Mouse (Mus musculus) lung, embryonic 15.5 days (tissue): ENCODE measurements around the gene Btn2a2. TPM values are rescaled to one million over a fixed set of nuclear protein-coding genes. Genes with fewer than 3 reads are reported as not detected.

ENCODE experiments used
- ATAC-seq: fragments of 200-750 bp; cut with Nextera tagmentation; 2 replicates; pipeline ENCODE4 v1.8.0; 2017; ENCODE audit warnings: moderate number of reproducible peaks, borderline replicate concordance; ENCODE audit not compliant: low FRiP score, low TSS enrichment; ENCODE audit errors: extremely low read depth
- H3K27ac ChIP-seq: fragments of 300-500 bp; sonication (generic); 2 replicates; pipeline ENCODE4 v1.5.1; 2015; ENCODE audit warnings: moderate library complexity, mild to moderate bottlenecking, inconsistent platforms
- H3K27me3 ChIP-seq: fragments of 300-500 bp; sonication (generic); 2 replicates; pipeline ENCODE4 v1.6.1; 2015; ENCODE audit warnings: inconsistent platforms
- H3K36me3 ChIP-seq: fragments of 300-500 bp; sonication (generic); 2 replicates; pipeline ENCODE4 v1.6.1; 2015; ENCODE audit warnings: inconsistent platforms
- H3K4me1 ChIP-seq: fragments of 300-500 bp; sonication (generic); 2 replicates; pipeline ENCODE4 v1.6.1; 2015; ENCODE audit warnings: inconsistent platforms
- H3K4me2 ChIP-seq: fragments of 300-500 bp; sonication (generic); 2 replicates; pipeline ENCODE4 v1.6.1; 2015; ENCODE audit warnings: inconsistent platforms, mild to moderate bottlenecking, moderate library complexity
- H3K4me3 ChIP-seq: fragments of 300-500 bp; sonication (generic); 2 replicates; pipeline ENCODE4 v1.5.1; 2015; ENCODE audit warnings: mild to moderate bottlenecking, inconsistent platforms
- H3K9ac ChIP-seq: fragments of 300-500 bp; sonication (generic); 2 replicates; pipeline ENCODE4 v1.6.1; 2015; ENCODE audit warnings: inconsistent platforms
- H3K9me3 ChIP-seq: fragments of 300-500 bp; sonication (generic); 2 replicates; pipeline ENCODE4 v1.6.1; 2016; ENCODE audit warnings: inconsistent platforms
- WGBS: fragments of 180-500 bp; shearing (Covaris S2); methylation state at CpG from one replicate; pipeline ENCODE4 v1.1.7; 2015; 5-methylcytosine and 5-hydroxymethylcytosine counted together
- polyA plus RNA-seq: library from polyadenylated mRNA; unstranded; fragments of >200 nt; fragmentation: Nextera tagmentation; extraction: Ambion mirVana; gene quantifications from 2 replicates; pipeline ENCODE4 v1.2.1, GENCODE M21; 2015

Btn2a2 gene
- polyA plus RNA-seq, 1 experiment from 2014 or later, result 0.16 TPM

- peak overlapping the region; percentile 59 for H3K4me2 ChIP-seq
- peak overlapping the region; percentile 94 for H3K27ac ChIP-seq
- 0 out of 2 replicates have a peak, but pooled peaks cover 3% of the 10 kb centered on the region for H3K27me3 ChIP-seq
- no peaks in the 10 kb centered on the region for H3K4me1 ChIP-seq
- WGBS, result 2% methylated on average over 9 of the region's 9 CpGs
- ATAC-seq, result no peak
- H3K9ac ChIP-seq, result peak overlapping the region; percentile 69
- H3K4me3 ChIP-seq, result peak overlapping the region; percentile 68
- H3K36me3 ChIP-seq, result no peaks in the 10 kb centered on the region
- H3K9me3 ChIP-seq, result no peaks in the 10 kb centered on the region
These were observed 34.7 kb downstream of the Btn2a2 start for GRCm38 (mm10) chr13:23453926-23454325.

GRCm38 (mm10) chr13:23453362-23453862 lies 35.2 kb downstream of the Btn2a2 start:
- peak overlapping the region; percentile 69 for H3K9ac ChIP-seq
- peak overlapping the region; percentile 59 for H3K4me2 ChIP-seq
- H3K4me3 ChIP-seq, result peak overlapping the region; percentile 68
- H3K27me3 ChIP-seq, result 0 out of 2 replicates have a peak, but pooled peaks cover 3% of the 10 kb centered on the region
- under 1% methylated on average over 25 of the region's 25 CpGs for WGBS
- no peaks in the 10 kb centered on the region for H3K36me3 ChIP-seq
- H3K4me1 ChIP-seq, result no peaks in the 10 kb centered on the region
- no peaks in the 10 kb centered on the region for H3K9me3 ChIP-seq
- peak overlapping the region; percentile 94 for H3K27ac ChIP-seq
- ATAC-seq, result peak; percentile 88

GRCm38 (mm10) chr13:23450398-23450797 lies 38.3 kb downstream of the Btn2a2 start:
- H3K4me2 ChIP-seq, result peak overlapping the region; percentile 77
- no peaks in the 10 kb centered on the region for H3K9me3 ChIP-seq
- peaks cover 6% of the 10 kb centered on the region; the same call in 1 of the 2 replicates for H3K4me1 ChIP-seq
- peak overlapping the region; percentile 44 for H3K9ac ChIP-seq
- under 1% methylated on average over 15 of the region's 15 CpGs for WGBS
- ATAC-seq, result peak; percentile 36; the same call in 1 of the 2 replicates
- no peaks in the 10 kb centered on the region for H3K36me3 ChIP-seq
- no peaks in the 10 kb centered on the region for H3K27me3 ChIP-seq
- peak overlapping the region; percentile 56 for H3K4me3 ChIP-seq
- H3K27ac ChIP-seq, result peak overlapping the region; percentile 53; the same call in 1 of the 2 replicates

- Histone ChIP-seq H3K9me3 (no peaks in the 10 kb centered on the region), H3K27me3 (no peaks in the 10 kb centered on the region), H3K4me3 (peak overlapping the region; percentile 56), H3K9ac (peak overlapping the region; percentile 44), H3K27ac (peak overlapping the region; percentile 50), H3K4me2 (peak overlapping the region; percentile 77), H3K36me3 (no peaks in the 10 kb centered on the region), H3K4me1 (peaks cover 9% of the 10 kb centered on the region)
- ATAC-seq, result no peak
- WGBS, result under 1% methylated on average over 24 of the region's 24 CpGs
These were observed 39.2 kb downstream of the Btn2a2 start for GRCm38 (mm10) chr13:23449235-23450095.

GRCm38 (mm10) chr13:23448758-23449157 lies 39.9 kb downstream of the Btn2a2 start:
- Histone ChIP-seq H3K9ac (no peak overlapping the region), H3K4me3 (peak overlapping the region; percentile 56), H3K4me1 (peaks cover 12% of the 10 kb centered on the region), H3K27ac (no peak overlapping the region), H3K4me2 (peak overlapping the region; percentile 77), H3K27me3 (no peaks in the 10 kb centered on the region), H3K9me3 (no peaks in the 10 kb centered on the region), H3K36me3 (no peaks in the 10 kb centered on the region)
- WGBS, result 50% methylated on average over 3 of the region's 3 CpGs
- ATAC-seq, result no peak

- Histone ChIP-seq H3K36me3 (no peaks in the 10 kb centered on the region), H3K9ac (peak overlapping the region; percentile 55), H3K9me3 (no peaks in the 10 kb centered on the region), H3K4me2 (peak overlapping the region; percentile 73), H3K27me3 (no peaks in the 10 kb centered on the region), H3K27ac (peak overlapping the region; percentile 99), H3K4me1 (peaks cover 12% of the 10 kb centered on the region), H3K4me3 (peak overlapping the region; percentile 83)
- peak; percentile 60; the same call in 1 of the 2 replicates for ATAC-seq
- WGBS, result 0% methylated on average over 16 of the region's 16 CpGs
These were observed 42.1 kb downstream of the Btn2a2 start for GRCm38 (mm10) chr13:23446498-23446952.

- Histone ChIP-seq H3K4me2 (peak overlapping the region; percentile 73), H3K4me1 (peaks cover 12% of the 10 kb centered on the region), H3K4me3 (peak overlapping the region; percentile 83), H3K36me3 (no peaks in the 10 kb centered on the region), H3K27me3 (no peaks in the 10 kb centered on the region), H3K9ac (peak overlapping the region; percentile 85), H3K27ac (peak overlapping the region; percentile 99), H3K9me3 (no peaks in the 10 kb centered on the region)
- ATAC-seq, result peak; percentile 90
- under 1% methylated on average over 55 of the region's 55 CpGs for WGBS
These were observed 42.9 kb downstream of the Btn2a2 start for GRCm38 (mm10) chr13:23445561-23446320.

GRCm38 (mm10) chr13:23445156-23445555 lies 43.5 kb downstream of the Btn2a2 start:
- peaks cover 12% of the 10 kb centered on the region for H3K4me1 ChIP-seq
- no peak for ATAC-seq
- H3K9me3 ChIP-seq, result no peaks in the 10 kb centered on the region
- H3K4me2 ChIP-seq, result peak overlapping the region; percentile 73
- peak overlapping the region; percentile 85 for H3K9ac ChIP-seq
- no peaks in the 10 kb centered on the region for H3K36me3 ChIP-seq
- H3K4me3 ChIP-seq, result peak overlapping the region; percentile 83
- peak overlapping the region; percentile 99 for H3K27ac ChIP-seq
- WGBS, result 4% methylated on average over 10 of the region's 10 CpGs
- no peaks in the 10 kb centered on the region for H3K27me3 ChIP-seq

- Histone ChIP-seq H3K36me3 (no peaks in the 10 kb centered on the region), H3K27ac (peak overlapping the region; percentile 24; the same call in 1 of the 2 replicates), H3K9me3 (no peaks in the 10 kb centered on the region), H3K4me3 (peak overlapping the region; percentile 83; the same call in 1 of the 2 replicates), H3K4me2 (peak overlapping the region; percentile 73), H3K9ac (no peak overlapping the region), H3K4me1 (peaks cover 12% of the 10 kb centered on the region), H3K27me3 (no peaks in the 10 kb centered on the region)
- 42% methylated on average over 5 of the region's 5 CpGs for WGBS
- no peak for ATAC-seq
These were observed 44.2 kb downstream of the Btn2a2 start for GRCm38 (mm10) chr13:23444451-23444850.

GRCm38 (mm10) chr13:23439901-23440300 lies 48.8 kb downstream of the Btn2a2 start:
- no peak overlapping the region for H3K4me3 ChIP-seq
- no peaks in the 10 kb centered on the region for H3K9me3 ChIP-seq
- peaks cover 14% of the 10 kb centered on the region for H3K4me1 ChIP-seq
- no peak for ATAC-seq
- WGBS, result 65% methylated on average over 10 of the region's 10 CpGs
- no peak overlapping the region for H3K4me2 ChIP-seq
- H3K36me3 ChIP-seq, result no peaks in the 10 kb centered on the region
- no peak overlapping the region for H3K27ac ChIP-seq
- no peak overlapping the region for H3K9ac ChIP-seq
- H3K27me3 ChIP-seq, result no peaks in the 10 kb centered on the region

- peaks cover 15% of the 10 kb centered on the region for H3K4me1 ChIP-seq
- ATAC-seq, result peak; percentile 65; the same call in 1 of the 2 replicates
- H3K9ac ChIP-seq, result no peak overlapping the region
- peak overlapping the region; percentile 51 for H3K4me3 ChIP-seq
- 0% methylated on average over 7 of the region's 7 CpGs for WGBS
- H3K4me2 ChIP-seq, result peak overlapping the region; percentile 74
- peak overlapping the region; percentile 29; the same call in 1 of the 2 replicates for H3K27ac ChIP-seq
- no peaks in the 10 kb centered on the region for H3K36me3 ChIP-seq
- H3K27me3 ChIP-seq, result no peaks in the 10 kb centered on the region
- no peaks in the 10 kb centered on the region for H3K9me3 ChIP-seq
These were observed 50.1 kb downstream of the Btn2a2 start for GRCm38 (mm10) chr13:23438521-23438920.
